Mouse (Mus musculus) thymus, postnatal 36 days (tissue): ENCODE measurements around the gene Ugdh.
A peak's percentile ranks its signal among the peaks of the same experiment; 100 is the strongest.

Experiments used
- DNase-seq, 2 experiments: peaks; one replicate each; pipeline ENCODE4 v3.0.0; 2022; ENCODE audit warnings: mixed read lengths in 2 of 2

Ugdh gene

DNA sequence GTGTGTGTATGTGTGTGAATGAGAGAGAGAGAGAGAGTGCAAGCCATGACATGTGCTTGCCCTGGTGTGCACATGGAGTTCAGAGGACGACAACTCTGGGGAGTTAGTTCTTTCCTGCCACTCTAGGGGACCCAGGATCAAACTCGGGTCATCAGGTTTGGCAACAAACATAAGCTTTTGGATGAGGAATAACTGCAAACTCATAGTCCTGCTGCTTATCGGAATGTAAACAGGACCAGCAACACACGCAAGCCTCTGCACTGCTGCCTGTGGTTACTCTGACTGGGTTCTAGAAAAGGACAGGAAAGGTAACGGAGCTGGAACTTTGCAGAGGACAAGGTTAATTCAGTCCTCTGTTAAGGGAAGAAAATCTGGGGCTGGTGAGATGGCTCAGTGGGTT, 10.5 kb downstream of the Ugdh start:
- no peak for DNase-seq

DNA sequence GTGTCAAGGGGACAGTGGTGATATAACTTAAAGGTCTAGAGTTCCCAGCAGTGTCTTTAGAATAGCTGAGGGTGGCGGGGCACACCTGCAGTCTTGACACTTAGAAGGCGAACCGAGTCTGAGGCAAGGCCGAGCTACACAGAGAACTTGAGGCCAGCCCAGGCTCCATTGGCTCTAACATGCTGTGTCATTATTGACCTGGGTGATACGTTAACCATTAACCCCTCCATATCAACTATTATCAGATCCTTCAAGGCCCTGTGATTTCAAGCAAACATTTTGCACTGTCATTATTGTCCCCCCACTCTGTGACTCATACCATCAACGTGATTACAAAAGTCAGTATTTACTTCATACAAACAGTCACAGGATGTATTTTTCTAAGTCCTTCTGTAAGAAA, 11.5 kb downstream of the Ugdh start:
- DNase-seq: no peak

DNA sequence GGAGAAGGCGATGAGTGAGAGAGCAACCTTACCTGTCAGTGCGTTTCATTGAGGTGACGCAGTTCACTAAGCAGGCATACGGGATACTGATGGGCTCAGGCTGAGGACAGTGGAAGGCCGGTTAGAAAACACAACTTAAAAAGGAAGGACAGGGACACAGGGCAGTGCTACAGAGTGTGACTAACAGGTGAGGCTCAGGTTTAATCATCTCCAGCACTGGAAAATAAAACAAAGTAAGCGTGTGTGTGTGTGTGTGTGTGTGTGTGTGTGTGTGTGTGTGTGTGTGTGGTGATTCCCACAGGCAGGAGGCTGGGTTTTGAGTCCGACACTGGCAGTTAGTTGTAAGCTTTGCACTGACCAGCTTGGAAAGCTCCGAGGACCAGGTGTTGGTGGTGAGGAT, 12.9 kb downstream of the Ugdh start:
- no peak for DNase-seq

DNA sequence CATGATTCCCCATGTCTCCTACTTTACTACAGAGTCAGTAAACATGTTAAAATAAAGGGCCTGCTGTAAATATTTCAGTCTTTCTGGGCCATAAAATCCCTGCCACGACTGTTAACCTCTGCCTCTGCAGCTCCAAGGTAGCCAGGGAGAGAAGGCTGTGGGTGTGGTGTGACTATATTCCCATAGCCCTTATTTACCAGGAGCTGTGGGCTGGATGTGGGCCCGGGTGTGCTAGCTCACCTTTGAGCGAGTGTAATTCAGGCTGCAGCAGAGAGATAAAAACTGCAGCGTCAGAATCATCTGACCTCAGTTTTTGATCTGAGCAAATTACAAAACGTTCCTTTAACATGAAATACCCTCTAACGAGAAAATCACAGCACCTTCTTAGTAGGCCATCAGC, 14.9 kb downstream of the Ugdh start:
- DNase-seq: no peak

DNA sequence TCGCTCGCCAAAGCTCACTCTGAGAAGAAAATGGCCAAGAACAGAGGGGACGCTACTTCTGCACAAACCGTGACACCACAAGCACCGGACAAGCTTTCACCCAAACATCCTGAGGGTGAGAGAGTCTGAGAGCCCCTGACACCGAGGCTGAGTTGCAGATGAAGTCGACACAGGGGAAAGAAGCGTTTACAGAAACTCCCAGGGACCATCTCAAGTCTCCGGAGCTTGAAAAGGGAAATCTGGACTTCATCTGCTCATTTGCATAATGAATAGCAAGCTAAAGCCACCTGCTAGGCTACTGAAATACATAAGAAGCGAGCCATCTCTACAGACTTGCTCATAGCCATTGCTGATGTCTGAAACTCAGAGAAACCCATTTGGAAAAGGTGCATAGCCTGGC, 16.6 kb downstream of the Ugdh start:
- no peak for DNase-seq

DNA sequence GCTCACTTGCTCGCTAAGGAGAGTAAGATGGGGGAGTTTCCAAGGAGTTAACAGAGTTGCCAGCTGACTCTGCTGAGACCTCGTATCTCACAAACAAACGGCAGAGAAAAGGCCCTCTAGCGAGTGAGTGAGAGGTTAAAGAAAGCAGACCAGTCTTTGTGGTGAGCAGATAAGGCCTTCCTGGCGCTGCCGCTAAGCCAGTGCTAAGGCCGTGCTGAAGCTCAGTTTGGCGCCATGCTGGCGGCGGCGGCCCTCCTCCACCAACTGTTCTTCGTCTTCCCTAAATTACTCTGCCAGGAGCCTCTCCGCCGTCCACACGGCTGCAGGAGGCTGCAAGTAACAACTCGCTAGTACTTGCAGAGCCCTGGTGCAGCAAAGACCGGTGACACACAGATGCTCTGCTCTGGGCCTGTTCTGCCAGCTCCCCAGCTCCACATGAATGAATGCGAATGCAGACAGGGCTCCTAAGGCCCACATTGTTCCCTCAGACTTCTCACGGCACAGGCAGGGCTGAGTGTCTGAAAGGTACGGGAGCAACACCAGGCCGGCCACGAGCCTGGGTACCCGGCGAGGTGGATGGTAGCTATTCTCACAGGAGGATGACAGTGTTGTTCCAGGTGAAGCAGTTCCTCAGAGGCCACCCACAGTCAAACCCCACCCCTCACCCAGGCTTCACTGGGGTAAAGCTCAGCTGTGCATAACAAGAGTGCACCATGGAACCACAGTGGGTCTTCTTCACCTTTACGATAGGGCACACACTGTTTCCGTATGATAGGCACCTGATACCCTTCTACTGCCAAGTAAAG, 19.9 kb downstream of the Ugdh start:
- no peak for DNase-seq

DNA sequence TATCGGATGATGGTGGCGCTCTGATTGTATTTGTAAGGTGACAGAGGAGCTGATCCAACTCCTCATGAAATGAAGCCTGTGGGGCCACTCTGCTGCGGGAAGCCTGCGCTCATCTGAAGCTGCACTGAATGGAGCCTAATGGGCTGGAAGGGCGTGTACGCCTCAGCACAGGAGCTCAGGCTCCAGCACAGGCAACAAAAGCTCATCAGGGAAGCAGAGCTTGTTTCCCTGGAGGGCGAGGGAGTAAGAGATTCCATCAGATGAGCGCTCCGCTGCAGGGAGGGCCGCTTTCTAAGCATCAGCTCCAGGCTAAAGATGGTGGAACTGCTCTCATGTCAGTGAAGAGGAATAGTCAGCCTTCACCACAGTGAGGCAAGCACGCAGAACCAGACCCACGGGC, 27.8 kb downstream of the Ugdh start:
- no peak for DNase-seq

DNA sequence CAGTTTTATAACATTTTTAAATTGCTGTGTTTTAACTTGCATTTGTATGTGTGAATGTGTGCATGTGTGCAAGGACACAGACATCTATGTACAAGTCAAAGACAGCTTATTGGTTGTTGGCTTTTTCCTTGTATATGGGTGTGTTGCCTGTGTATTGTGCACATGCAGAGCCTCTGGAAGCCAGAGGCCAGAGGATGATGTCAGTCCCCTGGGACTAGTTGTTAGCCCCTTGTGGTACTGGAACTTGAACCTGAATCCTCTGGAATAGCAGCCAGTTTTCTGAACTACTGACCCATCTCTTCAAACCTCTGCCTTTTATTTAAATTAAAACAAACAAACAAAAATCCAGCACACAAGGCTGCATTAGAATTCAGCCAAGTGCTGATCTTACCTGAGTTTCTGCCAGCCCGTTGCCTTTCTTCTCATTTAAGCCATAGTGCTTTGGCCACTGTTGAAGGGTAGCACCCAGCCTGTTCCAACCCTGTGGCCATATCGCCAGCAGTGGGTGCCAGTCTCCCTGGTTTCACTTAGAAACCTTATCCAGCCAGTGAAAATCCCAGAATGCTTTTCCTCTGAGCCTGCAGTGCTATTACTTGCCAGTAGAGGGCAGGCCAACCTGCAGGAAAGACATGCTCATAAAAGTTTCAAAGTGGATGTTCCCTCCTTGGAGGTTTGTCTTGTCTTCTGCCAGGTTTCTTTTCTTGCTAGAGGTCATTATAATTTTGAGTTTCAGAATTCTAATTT, 34.3 kb downstream of the Ugdh start:
- DNase-seq: peak; percentile 69 to 70

DNA sequence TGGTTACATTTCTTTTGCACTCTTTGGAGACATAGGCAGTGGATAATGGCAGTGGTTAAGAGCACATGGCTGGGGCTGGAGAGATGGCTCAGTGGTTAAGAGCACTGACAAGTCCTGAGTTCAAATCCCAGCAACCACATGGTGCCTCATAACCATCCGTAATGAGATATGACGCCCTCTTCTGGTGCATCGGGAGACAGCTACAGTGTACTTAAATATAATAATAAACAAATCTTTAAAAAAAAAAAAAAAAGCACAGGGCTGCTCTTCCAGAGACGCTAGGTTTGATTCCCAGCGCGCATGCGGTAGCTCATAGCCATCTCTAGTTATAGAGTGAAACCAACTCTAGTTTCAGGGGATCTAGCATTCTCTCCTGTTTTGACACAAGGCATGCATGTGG, 41.3 kb downstream of the Ugdh start:
- DNase-seq: no peak

DNA sequence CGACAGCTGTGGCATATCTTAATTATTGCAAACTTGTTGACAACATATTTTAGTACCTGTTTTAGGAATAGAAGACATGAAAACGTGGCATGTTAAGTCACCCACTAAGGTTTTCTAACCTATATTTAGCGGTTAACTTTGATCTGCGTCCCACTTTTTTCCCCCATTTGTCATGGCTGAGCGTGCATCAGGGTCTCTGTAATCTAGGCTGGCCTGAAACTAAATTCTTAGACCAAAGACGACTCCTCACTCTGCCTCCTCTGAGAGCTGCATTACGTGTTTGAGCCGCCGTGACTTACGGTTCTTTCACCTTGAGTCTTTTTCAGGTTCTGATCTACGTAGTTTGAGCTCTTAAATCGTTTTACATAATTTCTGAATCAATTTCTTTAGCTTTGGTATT, 44.0 kb downstream of the Ugdh start:
- DNase-seq: no peak

DNA sequence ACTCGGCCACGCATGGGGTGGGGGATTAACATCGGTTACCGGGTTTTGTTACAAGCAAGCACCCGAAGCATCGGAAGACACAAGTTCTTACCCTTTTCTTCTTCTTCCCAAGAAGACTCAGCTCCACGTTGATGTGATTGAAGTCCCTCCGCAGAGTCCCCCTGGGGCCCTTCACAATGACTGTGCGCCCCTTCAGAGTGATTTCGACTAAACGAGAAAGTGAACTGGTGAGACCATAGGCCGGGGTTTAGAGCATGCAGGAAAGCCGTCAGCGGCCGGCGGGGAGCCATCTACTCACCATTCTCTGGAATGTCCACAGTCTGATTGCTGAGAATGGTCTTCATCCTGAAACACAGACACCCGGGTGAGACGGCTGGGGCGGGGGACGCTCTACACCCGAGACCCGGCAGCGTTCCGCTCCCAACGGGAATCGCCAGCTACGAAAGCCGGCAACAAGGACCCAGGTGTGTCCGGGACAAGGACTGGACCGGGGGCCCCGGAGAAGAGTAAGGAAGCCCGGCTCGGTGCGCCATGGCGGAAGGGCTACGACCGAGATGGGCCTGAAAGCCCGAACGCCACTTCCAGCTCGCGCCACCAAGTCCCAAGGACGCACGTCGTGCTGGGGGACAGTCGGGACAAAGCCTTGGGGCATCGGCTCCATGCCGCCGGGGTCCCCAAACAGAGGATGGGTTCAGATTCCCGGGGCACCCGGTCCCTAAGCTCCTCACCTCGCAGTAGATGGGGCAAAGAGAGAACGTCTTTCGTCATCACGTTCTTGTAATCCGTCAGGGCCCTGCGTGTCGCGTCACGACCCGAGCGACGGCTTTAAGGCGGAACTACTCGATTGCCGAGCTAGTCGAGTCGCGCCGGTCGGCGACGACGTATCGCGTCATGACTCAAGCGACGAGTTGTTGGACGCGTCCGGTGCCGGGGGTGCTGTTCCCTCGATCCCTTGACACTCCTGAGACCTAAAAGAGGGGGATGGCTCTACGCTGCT, 44.8 kb downstream of the Ugdh start, which contains the start of the genes Rpl9 and Lias:
Gene Rpl9 (minus strand): TSS at position 797 of the 997 bp plus-strand sequence.
Gene Lias (plus strand): TSS at position 850 of the 997 bp plus-strand sequence.
- peak; percentile 98 to 99 for DNase-seq

DNA sequence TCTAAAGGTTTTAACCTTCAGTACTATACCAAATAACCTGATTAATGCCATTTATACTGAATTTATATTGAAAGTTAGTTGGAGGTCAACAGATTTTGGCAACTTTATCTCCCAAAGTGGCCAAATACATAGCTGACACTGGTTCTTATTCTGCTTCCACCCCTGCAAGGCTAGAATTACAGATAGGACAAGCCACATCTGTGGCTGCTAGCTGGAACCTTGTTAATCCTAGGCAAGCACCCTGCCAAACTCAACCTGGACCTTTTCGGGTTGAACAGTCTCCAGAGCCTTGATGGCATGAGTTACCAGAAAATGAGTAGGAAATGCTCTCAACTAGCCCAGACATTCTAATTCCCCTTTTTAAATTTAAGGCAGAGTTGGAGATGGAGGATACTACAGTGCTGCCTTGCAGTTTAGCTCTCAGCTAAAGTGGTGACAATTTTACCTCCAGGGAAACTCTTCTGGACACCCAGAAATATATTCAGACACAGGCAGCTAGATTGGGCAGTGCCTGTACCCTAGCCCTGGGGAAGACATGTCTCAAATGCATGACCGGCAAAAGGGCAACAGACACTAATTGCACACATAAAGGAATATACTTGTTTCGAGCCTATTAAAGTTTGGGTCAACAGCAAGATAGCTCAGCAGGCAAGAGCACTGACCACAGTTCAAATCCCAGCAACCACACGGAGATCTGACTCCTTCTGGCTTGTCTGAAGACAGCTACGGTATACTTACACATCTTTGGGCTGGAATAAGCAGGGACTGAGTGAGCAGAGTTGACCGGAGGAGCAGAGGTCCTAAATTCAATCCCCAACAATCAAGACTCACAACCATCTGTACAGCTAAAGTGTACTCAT, 48.5 kb downstream of the Ugdh start:
- no peak for DNase-seq

DNA sequence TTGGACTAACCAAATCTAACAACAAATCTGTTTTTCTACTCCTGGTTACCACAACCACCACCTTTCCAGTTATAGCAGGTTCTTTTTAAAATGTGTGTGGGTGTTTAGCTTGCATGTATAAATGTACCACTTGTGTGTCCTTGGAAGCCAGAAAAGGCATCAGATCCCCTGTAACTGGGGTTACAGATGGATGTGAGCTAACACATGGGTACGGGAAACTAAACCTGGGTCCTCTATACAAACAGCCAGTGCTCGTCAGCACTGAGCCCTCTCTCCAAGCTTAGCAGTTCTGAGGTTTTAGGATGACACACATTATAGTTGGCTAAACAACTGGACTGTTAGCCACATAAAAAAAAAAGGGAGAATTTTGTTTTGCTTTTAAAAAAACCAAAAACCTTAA, 50.0 kb downstream of the Ugdh start:
- no peak for DNase-seq

DNA sequence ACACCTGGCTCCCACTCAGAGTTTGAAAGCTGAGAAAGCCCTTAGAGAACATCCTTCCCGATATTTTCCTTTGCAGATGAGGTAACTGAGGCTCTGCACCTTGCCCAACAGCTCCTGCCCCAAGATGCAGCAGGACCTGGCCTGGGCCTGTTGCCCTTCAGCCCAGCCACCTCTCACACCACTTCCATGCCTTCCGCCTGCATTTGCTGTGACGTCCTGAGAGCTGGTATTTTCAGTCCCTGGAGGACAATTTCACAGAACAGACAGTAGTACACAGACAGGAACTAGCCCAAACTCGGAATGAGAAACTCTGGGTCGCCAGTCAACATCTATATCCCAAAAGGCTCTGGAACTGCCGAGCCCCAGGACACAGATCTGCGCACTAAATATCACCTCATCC, 61.0 kb downstream of the Ugdh start:
- no peak for DNase-seq

DNA sequence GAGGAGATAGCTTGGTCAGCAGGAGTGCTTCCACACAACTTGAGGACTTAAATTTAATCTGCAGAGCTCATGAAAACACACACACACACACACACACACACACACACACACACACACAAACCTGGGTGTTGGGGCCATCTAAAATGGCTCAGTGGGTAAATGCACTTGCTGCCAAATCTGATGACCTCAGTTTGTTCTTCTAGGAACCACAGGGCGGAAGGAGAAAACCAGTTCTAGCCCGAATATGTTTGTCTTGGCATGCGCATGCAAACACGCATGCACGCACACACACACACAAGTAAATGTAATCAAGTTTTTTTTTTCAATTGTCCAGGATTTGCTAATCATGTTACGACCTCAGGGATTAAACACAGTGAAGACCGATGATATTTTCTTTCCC, 64.2 kb downstream of the Ugdh start:
- DNase-seq: no peak

DNA sequence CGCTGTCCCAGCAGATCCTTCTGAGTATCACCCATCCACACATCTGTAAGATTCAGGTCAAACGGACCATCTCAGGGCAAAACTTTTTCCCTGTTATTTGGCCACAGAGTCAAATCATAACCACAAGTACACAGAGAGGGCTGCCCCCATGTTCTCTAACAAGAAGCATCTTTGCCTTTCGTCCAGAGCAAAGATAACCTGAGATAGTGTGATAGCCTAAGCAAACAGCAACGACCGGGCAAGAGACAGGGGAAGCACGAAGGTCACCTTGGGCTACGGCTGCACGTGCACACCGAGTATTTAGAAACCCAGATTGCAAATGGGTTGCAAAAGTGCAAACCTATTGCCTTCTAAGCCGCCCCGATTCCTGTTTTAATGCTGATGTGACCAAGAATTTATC, 67.9 kb downstream of the Ugdh start:
- DNase-seq: no peak
